Mouse (Mus musculus): ENCODE measurements around the gene Igf2bp2.

Gene Igf2bp2
- long read RNA-seq, experiment 1, partial matches to known transcripts = 0 of 4 reads
- long read RNA-seq, experiment 1, other reads (novel, unspliced or antisense) = 0 of 4 reads
- long read RNA-seq, experiment 2, partial matches to known transcripts = 3 of 5 reads
- long read RNA-seq, experiment 2, other reads (novel, unspliced or antisense) = 0 of 5 reads

DNA sequence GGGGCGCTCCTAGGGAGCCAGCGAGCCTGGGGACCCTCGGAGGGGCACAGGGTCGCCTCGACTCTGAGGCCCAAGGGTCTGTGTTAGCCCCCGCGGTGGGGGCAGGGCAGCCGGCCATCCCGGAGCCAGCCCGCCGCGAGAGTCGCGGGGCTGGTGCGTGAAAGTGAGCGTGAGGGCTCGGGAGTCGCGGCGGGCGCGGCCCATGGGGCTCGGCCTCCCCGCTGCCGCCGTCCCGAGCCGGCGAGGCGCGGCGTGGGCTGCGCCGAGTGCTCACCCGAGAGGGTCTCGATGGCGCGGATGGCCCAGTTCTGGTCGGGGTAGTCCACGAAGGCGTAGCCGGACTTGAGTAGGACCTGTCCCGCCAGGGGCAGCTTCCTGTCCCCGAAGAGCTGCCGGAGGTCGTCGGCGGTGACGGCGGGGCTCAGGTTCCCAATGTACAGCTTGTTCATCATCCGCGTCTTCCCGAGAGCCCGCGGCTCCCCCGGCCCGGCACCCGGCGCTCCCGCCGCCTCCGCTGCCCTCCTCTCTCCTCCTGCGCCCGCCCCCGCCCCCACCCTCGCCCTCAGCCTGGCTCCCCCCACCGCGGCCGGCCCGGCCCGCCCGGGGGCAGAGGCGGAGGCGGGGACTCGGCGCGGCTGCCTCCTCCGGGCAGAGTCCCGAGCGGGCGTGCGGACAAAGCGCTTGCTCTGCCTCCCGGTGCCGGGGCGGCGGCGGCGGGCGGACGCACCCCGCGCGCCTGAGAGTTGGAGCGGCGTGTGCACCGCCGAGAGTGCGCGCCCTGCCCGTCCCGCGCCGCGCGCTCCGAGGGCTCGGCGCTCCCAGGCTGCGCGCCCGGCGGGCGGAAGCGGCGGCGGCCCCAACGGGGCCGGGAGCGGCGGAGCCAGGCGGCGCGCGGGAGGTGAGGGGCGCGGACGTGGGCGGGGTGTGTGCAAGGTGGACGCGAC is at the start of gene Igf2bp2:
Gene Igf2bp2 (minus strand): TSS at position 788 of the 944 bp plus-strand sequence.
- intact Hi-C loops (cut with DNase I) = loop anchor here (10.0 kb wide), 1 partner anchor 102 kb away; the partner anchor contains the start of gene Tra2b

GRCm38 (mm10) chr16:22203501-22203900 is 40.4 kb upstream of the Igf2bp2 start:
- intact Hi-C loops (cut with DNase I) = no loop called here

DNA sequence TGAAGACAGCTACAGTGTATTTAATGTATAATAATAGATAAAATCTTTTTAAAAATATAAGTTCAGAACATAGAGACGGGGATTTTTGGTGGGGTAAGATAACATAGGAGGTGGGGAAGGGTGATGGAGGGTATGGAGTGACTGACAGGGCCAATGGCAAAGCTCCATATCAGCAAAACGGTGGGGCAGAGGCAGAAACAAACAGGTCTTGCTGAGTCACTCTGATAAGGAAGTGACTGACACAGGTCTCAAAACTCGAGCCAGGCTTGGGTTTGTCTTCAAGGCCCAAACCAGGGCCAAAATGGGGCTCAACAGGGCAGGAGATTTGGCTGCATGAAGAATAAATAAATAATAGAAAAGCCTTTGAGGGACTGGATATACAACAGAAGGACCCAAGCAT is 38.8 kb upstream of the Igf2bp2 start:
- intact Hi-C loops (cut with DNase I) = no loop called here

- intact Hi-C loops (cut with DNase I) = no loop called here
These were observed 37.4 kb upstream of the Igf2bp2 start for GRCm38 (mm10) chr16:22200476-22200875.

DNA sequence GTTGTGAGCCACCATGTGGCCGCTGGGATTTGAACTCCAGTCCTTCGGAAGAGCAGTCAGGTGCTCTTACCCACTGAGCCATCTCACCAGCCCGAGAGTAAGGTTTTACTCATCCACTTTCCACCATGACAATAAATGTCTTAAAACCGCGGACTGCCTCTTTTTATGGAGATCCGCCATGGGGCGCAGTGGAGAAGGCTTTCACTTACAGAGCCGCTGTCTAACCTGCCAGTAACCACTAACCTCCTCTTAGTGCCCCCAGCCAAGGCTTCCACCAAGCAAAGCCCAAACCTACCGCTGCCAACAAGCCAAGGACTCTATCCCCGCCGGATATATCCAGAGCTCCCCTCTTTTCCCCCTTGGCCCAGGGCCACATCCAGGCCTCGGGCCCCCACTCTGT is 24.3 kb upstream of the Igf2bp2 start:
- intact Hi-C loops (cut with DNase I) = no loop called here

DNA sequence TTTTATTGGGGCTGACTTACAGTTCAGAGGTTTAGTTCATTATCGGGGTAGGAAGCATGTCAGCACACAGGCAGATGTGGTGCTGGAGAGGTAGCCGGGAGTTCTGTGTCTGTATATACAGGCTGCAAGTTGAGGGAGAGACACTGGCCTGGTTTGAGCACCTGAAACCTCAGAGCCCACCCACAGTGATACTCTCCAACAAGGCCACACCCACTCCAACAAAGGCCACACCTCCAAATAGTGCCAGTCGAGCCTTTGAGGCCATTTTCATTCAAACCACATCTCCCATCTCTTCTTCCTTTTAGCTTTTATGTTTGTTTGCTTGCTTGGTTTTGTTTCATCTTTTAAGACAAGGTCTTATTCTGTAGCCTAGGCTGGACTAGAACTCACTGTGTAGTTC is 22.3 kb upstream of the Igf2bp2 start:
- intact Hi-C loops (cut with DNase I) = no loop called here

DNA sequence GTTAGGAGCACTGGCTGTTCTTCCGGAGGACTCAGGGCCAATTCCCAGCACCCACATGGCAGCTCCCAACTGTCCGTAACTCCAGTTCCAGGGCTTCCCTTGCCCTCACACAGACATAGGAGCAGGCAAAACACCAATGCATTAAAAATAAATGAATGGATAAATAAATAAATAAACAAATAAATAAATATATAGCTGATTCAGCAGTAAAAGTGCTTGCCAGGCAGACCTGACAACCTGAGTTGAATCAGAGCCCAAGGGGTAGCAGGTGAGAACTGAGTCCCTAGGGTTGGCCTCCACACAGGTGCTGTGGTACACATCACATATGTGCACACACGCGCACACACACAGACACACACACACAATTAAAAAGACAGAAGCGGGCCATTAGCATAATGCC is 21.0 kb upstream of the Igf2bp2 start:
- intact Hi-C loops (cut with DNase I) = no loop called here

- intact Hi-C loops (cut with DNase I) = no loop called here
These were observed 19.2 kb upstream of the Igf2bp2 start for GRCm38 (mm10) chr16:22182286-22182685.

GRCm38 (mm10) chr16:22178793-22179192 is 15.7 kb upstream of the Igf2bp2 start:
- intact Hi-C loops (cut with DNase I) = no loop called here

DNA sequence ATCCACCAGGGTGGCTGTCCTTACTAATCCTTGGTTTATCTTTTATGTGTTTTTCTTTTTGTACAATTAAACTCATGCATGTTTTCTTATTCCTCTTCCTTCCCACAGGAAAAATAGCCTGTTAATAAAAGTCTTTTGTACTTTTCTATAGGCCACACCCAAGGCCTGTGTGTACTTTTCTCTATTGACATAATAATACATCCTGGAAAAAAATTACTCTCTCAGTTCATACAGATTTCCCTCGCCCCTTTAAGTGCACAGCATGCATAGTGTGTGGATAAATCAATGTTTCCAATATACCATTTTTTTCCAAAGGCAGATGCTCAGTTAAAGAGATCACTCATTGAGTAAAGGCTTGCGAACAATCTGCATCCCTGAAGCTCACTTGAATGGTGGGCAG is 14.9 kb upstream of the Igf2bp2 start:
- intact Hi-C loops (cut with DNase I) = no loop called here

DNA sequence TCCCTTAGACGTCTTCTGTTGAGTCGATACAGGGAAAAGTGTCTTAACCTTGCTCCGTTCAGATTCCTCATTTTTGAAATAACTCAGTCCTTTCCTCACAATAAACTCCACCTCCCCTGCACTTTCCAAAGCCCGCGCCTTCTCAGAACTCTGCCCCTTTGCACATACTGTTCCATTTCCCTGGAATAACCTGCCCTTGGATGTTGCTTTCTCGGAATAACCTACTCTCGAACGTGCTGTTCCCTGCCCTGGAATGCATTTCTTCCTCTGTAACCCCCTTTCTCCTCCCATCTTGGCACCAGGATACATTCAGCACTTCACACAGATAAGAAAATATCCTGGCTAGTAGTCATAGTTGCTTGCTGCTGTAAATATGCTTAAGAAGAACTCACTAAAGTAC is 5.6 kb upstream of the Igf2bp2 start:
- intact Hi-C loops (cut with DNase I) = loop anchor here (10.0 kb wide), 1 partner anchor 96 kb away; the partner anchor contains the start of gene Tra2b

DNA sequence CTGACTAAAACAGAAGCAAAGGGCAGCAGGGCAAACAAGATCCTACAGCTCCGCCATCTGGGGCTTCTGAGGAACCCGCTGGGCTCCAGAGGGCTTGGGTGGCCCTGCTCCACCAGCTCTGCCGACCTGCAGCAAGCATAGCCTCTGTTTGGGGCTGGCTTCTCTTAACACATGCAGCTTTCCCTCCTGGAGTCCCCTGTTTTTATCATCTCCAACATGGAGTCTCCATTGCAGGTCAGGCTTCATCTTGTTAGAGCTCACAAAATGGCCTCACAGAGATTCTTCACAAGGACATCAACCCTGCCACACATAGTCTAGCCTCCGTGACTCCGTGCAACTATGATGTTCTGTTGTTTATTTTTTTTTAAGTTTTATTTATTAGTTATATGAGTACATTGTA is 2.5 kb upstream of the Igf2bp2 start:
- intact Hi-C loops (cut with DNase I) = loop anchor here (10.0 kb wide), 1 partner anchor 99 kb away; the partner anchor contains the start of gene Tra2b

DNA sequence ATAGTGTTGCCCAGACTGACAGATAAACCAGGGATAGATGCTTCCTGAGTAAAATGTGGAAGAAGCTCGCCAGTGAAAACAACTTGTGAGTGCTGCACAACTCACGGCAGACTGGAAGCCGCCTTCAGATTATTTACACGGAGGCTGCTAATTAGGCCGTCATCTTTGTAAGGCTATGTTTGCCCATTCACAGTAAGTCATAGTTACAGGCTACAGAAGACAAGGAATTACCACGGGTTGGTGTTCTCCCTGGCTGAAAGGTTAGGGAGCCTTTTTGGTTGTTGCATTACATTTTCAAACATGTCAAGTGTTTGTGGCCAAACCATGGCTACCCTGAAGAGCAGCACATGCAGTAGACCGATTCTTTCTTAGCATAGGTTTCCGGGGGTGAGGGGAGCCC is 1.3 kb upstream of the Igf2bp2 start:
- intact Hi-C loops (cut with DNase I) = loop anchor here (10.0 kb wide), 1 partner anchor 100 kb away; the partner anchor contains the start of gene Tra2b

- intact Hi-C loops (cut with DNase I) = loop anchor here (10.0 kb wide), 1 partner anchor 101 kb away; the partner anchor contains the start of gene Tra2b
These were observed 355 bp upstream of the Igf2bp2 start for GRCm38 (mm10) chr16:22163456-22163851.

GRCm38 (mm10) chr16:22162066-22162511 is 1.0 kb downstream of the Igf2bp2 start:
- intact Hi-C loops (cut with DNase I) = loop anchor here (10.0 kb wide), 1 partner anchor 103 kb away; the partner anchor contains the start of gene Tra2b

DNA sequence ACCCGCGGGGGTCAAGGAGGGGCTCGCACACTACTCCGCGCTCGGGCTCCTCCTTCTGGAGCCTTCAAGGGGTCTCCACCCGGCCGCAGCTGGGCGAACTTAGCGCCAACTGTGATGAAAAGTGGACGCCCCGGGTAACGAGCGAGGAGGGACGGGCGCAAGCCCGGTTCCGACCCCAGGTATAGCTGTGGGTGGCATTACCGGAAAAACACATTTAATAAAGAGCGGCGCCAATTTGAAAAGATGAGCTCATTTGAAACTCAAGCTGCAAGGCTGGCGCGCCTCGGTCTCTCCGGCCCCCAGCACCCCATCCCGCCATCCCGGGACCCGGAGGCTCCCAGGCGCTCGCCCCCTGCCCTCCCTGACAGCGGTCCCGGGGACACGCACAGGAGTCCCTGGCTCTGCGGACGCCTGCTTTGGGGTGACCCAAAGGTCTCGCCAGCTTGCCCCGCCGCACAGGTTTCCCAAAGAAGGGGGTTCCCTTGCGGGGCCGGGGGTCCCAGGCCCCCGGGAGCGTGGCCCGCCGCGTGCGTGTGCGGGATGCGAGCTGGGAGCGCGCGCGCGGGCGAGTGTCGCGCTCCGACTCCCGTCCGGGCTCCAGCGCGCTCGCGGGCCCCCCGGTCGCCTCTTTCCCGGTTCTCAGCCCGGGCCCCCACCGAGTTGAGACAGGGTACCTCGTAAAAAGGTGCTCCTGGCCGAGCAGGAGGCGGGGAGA is 1.6 kb downstream of the Igf2bp2 start:
- intact Hi-C loops (cut with DNase I) = loop anchor here (10.0 kb wide), 1 partner anchor 103 kb away; the partner anchor contains the start of gene Tra2b

DNA sequence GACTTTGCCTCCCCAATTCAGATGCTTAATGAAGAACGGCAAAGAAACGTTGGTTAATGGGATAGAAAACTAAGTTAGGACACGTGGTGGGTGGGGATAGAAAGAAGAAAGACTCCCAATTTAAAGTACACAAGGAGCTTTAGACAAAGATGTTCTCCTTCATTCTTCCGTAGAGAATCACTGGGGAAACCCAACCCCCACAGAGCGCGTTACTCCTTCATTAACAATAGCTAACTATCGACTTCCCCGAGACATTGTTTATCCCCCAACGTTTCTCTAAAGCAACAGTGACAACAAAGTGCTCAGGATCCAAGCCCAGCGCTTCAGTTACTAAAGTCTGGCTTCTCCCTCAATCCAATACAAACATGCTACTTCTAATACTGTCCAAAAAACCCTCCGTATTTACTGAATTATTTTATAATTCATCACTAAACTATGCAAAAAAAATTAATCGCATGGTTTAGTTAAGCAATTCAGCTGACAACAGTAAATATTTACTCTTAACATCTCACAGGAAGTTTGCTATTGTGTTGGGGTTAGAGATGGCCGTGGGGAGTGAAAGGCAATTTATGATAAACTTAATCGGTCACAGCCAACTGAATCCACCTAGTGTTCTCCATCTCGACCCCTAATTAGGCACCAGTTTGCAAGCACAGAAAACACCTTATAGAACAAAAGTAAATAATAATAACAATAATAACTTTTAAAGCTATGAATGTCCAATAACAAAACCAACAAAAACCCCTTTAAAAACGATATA is 2.5 kb downstream of the Igf2bp2 start:
- intact Hi-C loops (cut with DNase I) = loop anchor here (10.0 kb wide), 1 partner anchor 104 kb away; the partner anchor contains the start of gene Tra2b

DNA sequence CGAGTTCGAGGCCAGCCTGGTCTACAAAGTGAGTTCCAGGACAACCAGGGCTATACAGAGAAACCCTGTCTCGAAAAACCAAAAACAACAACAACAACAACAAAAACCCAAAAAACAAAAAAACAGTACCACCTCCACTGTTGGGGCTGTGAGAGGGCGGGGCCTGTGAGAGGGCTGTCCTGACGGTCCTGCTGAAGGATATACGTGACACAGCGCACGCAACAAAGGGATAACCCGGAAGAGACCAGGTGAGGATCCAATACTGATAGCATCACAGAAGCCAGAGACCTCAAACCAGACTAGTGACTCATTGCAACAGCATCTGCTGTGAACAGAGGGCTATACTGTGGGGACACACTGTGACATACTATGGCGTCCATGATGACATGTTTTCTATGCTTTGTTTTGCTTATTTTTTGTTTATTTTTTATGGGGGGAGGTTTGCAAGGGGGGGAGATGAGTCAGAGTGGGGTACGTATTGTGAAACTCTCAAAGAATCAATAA is 10.1 kb downstream of the Igf2bp2 start:
- intact Hi-C loops (cut with DNase I) = no loop called here

GRCm38 (mm10) chr16:22151706-22152315 is 11.3 kb downstream of the Igf2bp2 start:
- intact Hi-C loops (cut with DNase I) = no loop called here

GRCm38 (mm10) chr16:22150421-22150820 is 12.7 kb downstream of the Igf2bp2 start:
- intact Hi-C loops (cut with DNase I) = no loop called here

Measured in adrenal gland (tissue).